17 mouse cellular contexts compared by ENCODE assay signal in the genomic region with DNA sequence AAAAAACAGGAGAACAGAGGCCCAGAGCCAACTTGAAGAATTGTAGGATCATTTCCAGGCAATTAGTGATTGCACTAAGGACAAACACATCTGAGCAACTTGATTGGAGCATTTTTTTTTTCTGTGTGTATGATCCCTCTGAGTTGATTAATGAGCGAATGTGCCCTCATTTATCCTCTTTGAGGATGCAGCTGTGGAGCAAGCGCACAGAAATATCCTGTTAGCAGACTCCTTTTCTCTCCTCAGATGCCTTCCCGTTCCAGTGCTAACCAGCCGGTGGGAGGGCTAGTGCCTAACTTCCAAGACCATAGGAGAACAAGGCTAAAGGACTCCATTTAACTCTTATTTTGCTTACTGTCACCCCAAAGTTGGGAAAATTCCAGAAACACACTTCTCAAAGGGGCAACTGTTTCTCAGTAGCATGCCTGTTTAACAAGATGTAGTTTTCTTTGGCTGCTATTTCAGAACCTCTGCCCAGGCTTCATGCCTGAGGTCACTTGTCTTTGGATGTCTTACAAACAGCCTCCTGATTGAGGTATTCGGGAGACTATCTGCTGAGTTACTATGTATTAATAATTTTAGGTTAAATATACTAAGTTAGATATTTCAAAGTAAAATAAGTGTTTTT.
DNase-seq lines count a peak whose midpoint lies in the region; ATAC-seq lines count a peak whose summit lies in the region.
"Had no signal": no experiment of that assay in that cellular context is flagged by ENCODE, and none has a peak within 500 bp of the region (broad histone marks: within the 10 kb centered on the region; RNA-seq: fewer than 3 reads in every experiment).

No protein-coding gene starts in this region.

- H3K4me2 ChIP-seq in forebrain, embryonic 13.5 days: no peak overlapping the region
- no peak overlapping the region for H3K4me2 ChIP-seq in embryonic facial prominence, embryonic 14.5 days (ENCODE audit: low read depth, low read length)
- H3K4me2 ChIP-seq: heart, embryonic 11.5 days; limb, embryonic 12.5 days; neural tube, embryonic 15.5 days had no signal

- H3K36me3 ChIP-seq in forebrain, embryonic 13.5 days (ENCODE audit: poor library complexity, severe bottlenecking): no peaks in the 10 kb centered on the region
- H3K36me3 ChIP-seq in forebrain, embryonic 10.5 days (replicated peaks): no peaks in the 10 kb centered on the region
- H3K36me3 ChIP-seq in embryonic facial prominence, embryonic 14.5 days (ENCODE audit: control insufficient read depth, insufficient read depth, low read length): no peaks in the 10 kb centered on the region
- H3K36me3 ChIP-seq: G1E; limb, embryonic 12.5 days; neural tube, embryonic 15.5 days had no signal

- peak; percentile 59; the same call in 1 of the 2 replicates for ATAC-seq in forebrain, embryonic 13.5 days
- ATAC-seq in embryonic facial prominence, embryonic 14.5 days (ENCODE audit: low read depth): no peak

- H3K27ac ChIP-seq in forebrain, embryonic 13.5 days: no peak overlapping the region
- H3K27ac ChIP-seq in forebrain, embryonic 10.5 days: no peak overlapping the region
- H3K27ac ChIP-seq in embryonic facial prominence, embryonic 14.5 days (replicated peaks; ENCODE audit: low read depth, low read length): no peak overlapping the region; the same call in 1 of the 2 replicates
- H3K27ac ChIP-seq: limb, embryonic 12.5 days; neural tube, embryonic 15.5 days had no signal

- no peak overlapping the region for H3K9ac ChIP-seq in forebrain, embryonic 13.5 days
- H3K9ac ChIP-seq in embryonic facial prominence, embryonic 14.5 days (ENCODE audit: low read depth, low read length): no peak overlapping the region
- H3K9ac ChIP-seq: limb, embryonic 12.5 days; neural tube, embryonic 15.5 days had no signal

- H3K4me3 ChIP-seq in forebrain, embryonic 13.5 days: no peak overlapping the region
- no peak overlapping the region for H3K4me3 ChIP-seq in forebrain, embryonic 10.5 days
- no peak overlapping the region for H3K4me3 ChIP-seq in embryonic facial prominence, embryonic 14.5 days (ENCODE audit: low read depth, low read length)
- H3K4me3 ChIP-seq: limb, embryonic 12.5 days; megakaryocyte, embryonic 14.5 days; neural tube, embryonic 15.5 days had no signal

- no peaks in the 10 kb centered on the region for H3K9me3 ChIP-seq in forebrain, embryonic 13.5 days (replicated peaks)
- H3K9me3 ChIP-seq in forebrain, embryonic 10.5 days: no peaks in the 10 kb centered on the region
- H3K9me3 ChIP-seq in embryonic facial prominence, embryonic 14.5 days (ENCODE audit: control insufficient read depth, low read length): 0 out of 2 replicates have a peak, but pooled peaks cover 3% of the 10 kb centered on the region
- H3K9me3 ChIP-seq: limb, embryonic 12.5 days; megakaryocyte, embryonic 14.5 days; neural tube, embryonic 15.5 days had no signal

- peaks cover 7% of the 10 kb centered on the region; the same call in 1 of the 2 replicates for H3K4me1 ChIP-seq in forebrain, embryonic 13.5 days
- no peaks in the 10 kb centered on the region for H3K4me1 ChIP-seq in forebrain, embryonic 10.5 days
- H3K4me1 ChIP-seq in embryonic facial prominence, embryonic 14.5 days (ENCODE audit: control insufficient read depth, insufficient read depth, low read length): no peaks in the 10 kb centered on the region; the same call in 1 of the 2 replicates
- H3K4me1 ChIP-seq: limb, embryonic 12.5 days; neural tube, embryonic 15.5 days had no signal

- WGBS in forebrain, embryonic 13.5 days: 57% methylated on average over 5 of the region's 5 CpGs
- WGBS in forebrain, embryonic 10.5 days: 81% methylated on average over 5 of the region's 5 CpGs
- 53% methylated on average over 5 of the region's 5 CpGs for WGBS in embryonic facial prominence, embryonic 14.5 days

- no peak for DNase-seq in forebrain, embryonic 10.5 days (ENCODE audit: extremely low spot score, low spot score)
- DNase-seq in layer of hippocampus, postnatal 14 days (ENCODE audit: low spot score in 2 of 2): peak; percentile 16 to 40
- no peak for DNase-seq in layer of hippocampus, postnatal 25 days (ENCODE audit: extremely low spot score in 1 of 2, low spot score in 1 of 2)
- DNase-seq in embryonic facial prominence, embryonic 14.5 days (ENCODE audit: low spot score): peak; percentile 57
- peak; percentile 34 for DNase-seq in kidney, postnatal 14 days
- no peak for DNase-seq in ovary, postnatal 36 days (ENCODE audit: low spot score)
- DNase-seq in left cerebral cortex, adult 9 months (ENCODE audit: low spot score in 2 of 2): no peak
- DNase-seq: cerebellum, adult 2 months; gastrocnemius, postnatal 14 days; layer of hippocampus, adult 9-11 months; lung, adult 2 months had no signal

- H3K27me3 ChIP-seq in forebrain, embryonic 13.5 days: no peaks in the 10 kb centered on the region
- no peaks in the 10 kb centered on the region for H3K27me3 ChIP-seq in forebrain, embryonic 10.5 days (ENCODE audit: poor library complexity, severe bottlenecking)
- no peaks in the 10 kb centered on the region for H3K27me3 ChIP-seq in embryonic facial prominence, embryonic 14.5 days (replicated peaks; ENCODE audit: control insufficient read depth, insufficient read depth, low read length)
- H3K27me3 ChIP-seq: limb, embryonic 12.5 days; megakaryocyte, embryonic 14.5 days; neural tube, embryonic 15.5 days had no signal

Comparison
In these comparisons a context has a peak if more than half of its experiments do, and no peak if none do; other contexts are left out.
1. DNase-seq: peak in layer of hippocampus, postnatal 14 days (2 of 2), embryonic facial prominence, embryonic 14.5 days (single experiment) and kidney, postnatal 14 days (single experiment); none in forebrain, embryonic 10.5 days (single experiment), layer of hippocampus, postnatal 25 days (0 of 2), ovary, postnatal 36 days (single experiment) and left cerebral cortex, adult 9 months (0 of 2).